Mouse (Mus musculus): ENCODE data around the gene Gpr157.
"Not testable (repeated sequence)": the region's sequence is repeated elsewhere in the genome, so short reads cannot be mapped to it uniquely, and the experiment has no call there.

Gene Gpr157

GRCm38 (mm10) chr4:150087161-150087889, at the start of gene Gpr157:
Gene Gpr157, plus strand, starts transcription at chr4:150087365.
- peak; percentile 85 to 86 for DNase-seq (ENCODE audit: low spot score in 2 of 2)

GRCm38 (mm10) chr4:150038533-150038932, 48.6 kb upstream of the Gpr157 start:
- DNase-seq (ENCODE audit: low spot score in 2 of 2) = no peak

GRCm38 (mm10) chr4:150040003-150040581, 47.1 kb upstream of the Gpr157 start:
- DNase-seq (ENCODE audit: low spot score in 2 of 2) = no peak

- not testable (repeated sequence) for DNase-seq (ENCODE audit: low spot score in 2 of 2)
These were observed 46.3 kb upstream of the Gpr157 start for GRCm38 (mm10) chr4:150040856-150041255.

GRCm38 (mm10) chr4:150041346-150042110, 45.6 kb upstream of the Gpr157 start:
- DNase-seq (ENCODE audit: low spot score in 2 of 2) = no peak

- no peak for DNase-seq (ENCODE audit: low spot score in 2 of 2)
These were observed 43.6 kb upstream of the Gpr157 start for GRCm38 (mm10) chr4:150043591-150043990.

- no peak for DNase-seq (ENCODE audit: low spot score in 2 of 2)
These were observed 39.1 kb upstream of the Gpr157 start for GRCm38 (mm10) chr4:150048038-150048437.

GRCm38 (mm10) chr4:150048478-150049156, 38.5 kb upstream of the Gpr157 start:
- DNase-seq (ENCODE audit: low spot score in 2 of 2) = no peak

GRCm38 (mm10) chr4:150049157-150049513, 38.0 kb upstream of the Gpr157 start:
- no peak for DNase-seq (ENCODE audit: low spot score in 2 of 2)

- no peak for DNase-seq (ENCODE audit: low spot score in 2 of 2)
These were observed 37.5 kb upstream of the Gpr157 start for GRCm38 (mm10) chr4:150049564-150050226.

GRCm38 (mm10) chr4:150051514-150051913, 35.7 kb upstream of the Gpr157 start:
- no peak for DNase-seq (ENCODE audit: low spot score in 2 of 2)

GRCm38 (mm10) chr4:150052380-150052779, 34.8 kb upstream of the Gpr157 start:
- DNase-seq (ENCODE audit: low spot score in 2 of 2) = no peak

GRCm38 (mm10) chr4:150056171-150056570, 31.0 kb upstream of the Gpr157 start:
- no peak for DNase-seq (ENCODE audit: low spot score in 2 of 2)

GRCm38 (mm10) chr4:150057722-150058121, 29.4 kb upstream of the Gpr157 start:
- DNase-seq (ENCODE audit: low spot score in 2 of 2) = no peak

- DNase-seq (ENCODE audit: low spot score in 2 of 2) = no peak
These were observed 27.2 kb upstream of the Gpr157 start for GRCm38 (mm10) chr4:150059841-150060468.

GRCm38 (mm10) chr4:150060469-150061170, 26.5 kb upstream of the Gpr157 start:
- no peak for DNase-seq (ENCODE audit: low spot score in 2 of 2)

GRCm38 (mm10) chr4:150061432-150062225, 25.5 kb upstream of the Gpr157 start:
- no peak for DNase-seq (ENCODE audit: low spot score in 2 of 2)

GRCm38 (mm10) chr4:150066706-150067323, 20.4 kb upstream of the Gpr157 start:
- DNase-seq (ENCODE audit: low spot score in 2 of 2) = no peak

GRCm38 (mm10) chr4:150068216-150068615, 18.9 kb upstream of the Gpr157 start:
- no peak for DNase-seq (ENCODE audit: low spot score in 2 of 2)

Data from right cerebral cortex, adult 2 months (tissue).